Mouse (Mus musculus) MEL (cell line): ENCODE results near the gene Hpca. TPM values are rescaled to one million over a fixed set of nuclear protein-coding genes. Genes with fewer than 3 reads are reported as not detected.

ENCODE experiments used
- DNase-seq: peaks from one replicate; pipeline ENCODE4 v3.0.0; 2011; ENCODE audit warnings: low read depth, low spot score
- H3K27ac ChIP-seq: 2 replicates; pipeline ENCODE4 v1.5.1; 2012; ENCODE audit warnings: low read depth, mild to moderate bottlenecking, control low read depth, low read length, moderate library complexity; ENCODE audit not compliant: control insufficient read depth
- H3K27me3 ChIP-seq, 2 experiments: fragments of 150-350 bp in 1 of 2; sonication (generic) in 1 of 2; 2 replicates each; pipeline ENCODE4 v1.6.1; 2012; ENCODE audit warnings: low read length in 2 of 2, mild to moderate bottlenecking in 2 of 2, improper control_type of control experiment in 1 of 2, moderate library complexity in 1 of 2; ENCODE audit not compliant: insufficient read depth in 2 of 2, control insufficient read depth in 1 of 2
- H3K36me3 ChIP-seq, 2 experiments: 2 replicates each; pipeline ENCODE4 v1.6.1; 2012 to 2014; ENCODE audit warnings: low read length in 2 of 2, improper control_type of control experiment in 1 of 2, inconsistent platforms in 1 of 2, mild to moderate bottlenecking in 1 of 2; ENCODE audit not compliant: insufficient read depth in 2 of 2, control insufficient read depth in 1 of 2
- H3K4me1 ChIP-seq, 2 experiments: fragments of 150-350 bp in 1 of 2; sonication (generic) in 1 of 2; 2 replicates each; pipeline ENCODE4 v1.6.1; 2012; ENCODE audit warnings: low read length in 2 of 2, improper control_type of control experiment in 1 of 2, mild to moderate bottlenecking in 1 of 2; ENCODE audit not compliant: insufficient read depth in 2 of 2, control insufficient read depth in 1 of 2
- H3K4me3 ChIP-seq, 2 experiments: fragments of 150-350 bp in 1 of 2; sonication (generic) in 1 of 2; 2 replicates each; pipeline ENCODE4 v1.5.1; 2012; ENCODE audit warnings: low read depth in 2 of 2, low read length in 2 of 2, mild to moderate bottlenecking in 2 of 2, moderate library complexity in 2 of 2, control low read depth in 1 of 2, improper control_type of control experiment in 1 of 2; ENCODE audit not compliant: control insufficient read depth in 1 of 2, insufficient read depth in 1 of 2
- H3K79me2 ChIP-seq: 2 replicates; pipeline ENCODE4 v1.6.1; 2012; ENCODE audit warnings: mild to moderate bottlenecking, low read length, moderate library complexity; ENCODE audit not compliant: control insufficient read depth, poor library complexity, insufficient read depth
- H3K9ac ChIP-seq: 2 replicates; pipeline ENCODE4 v1.6.1; 2012; ENCODE audit warnings: low read depth, mild to moderate bottlenecking, control low read depth, low read length, moderate library complexity; ENCODE audit not compliant: control insufficient read depth, poor library complexity, severe bottlenecking
- H3K9me3 ChIP-seq: fragments of 150-350 bp; sonication (generic); replicated peaks from 2 replicates; pipeline ENCODE4 v1.6.1; 2012; ENCODE audit warnings: mild to moderate bottlenecking, low read length, improper control_type of control experiment, moderate library complexity; ENCODE audit not compliant: insufficient read depth
- CHD2 ChIP-seq: IDR thresholded peaks from 2 replicates; pipeline ENCODE4 v1.6.1; 2011; ENCODE audit warnings: low read length, improper control_type of control experiment
- CTCF ChIP-seq, 3 experiments: IDR thresholded peaks in 2 of 3; conservative IDR thresholded peaks in 1 of 3; 2 replicates each; pipeline ENCODE4 v1.5.1; 2011 to 2012; ENCODE audit warnings: low read length in 3 of 3, low read depth in 2 of 3, mild to moderate bottlenecking in 2 of 3, improper control_type of control experiment in 1 of 3, inconsistent platforms in 1 of 3, mixed read lengths in 1 of 3, moderate library complexity in 1 of 3; ENCODE audit not compliant: control insufficient read depth in 1 of 3, insufficient read depth in 1 of 3, poor library complexity in 1 of 3, severe bottlenecking in 1 of 3
- ELF1 ChIP-seq: IDR thresholded peaks from 2 replicates; pipeline ENCODE4 v1.6.1; 2014; ENCODE audit warnings: low read depth, mild to moderate bottlenecking, inconsistent platforms, low read length, improper control_type of control experiment, moderate library complexity
- ETS1 ChIP-seq: IDR thresholded peaks from 2 replicates; pipeline ENCODE4 v1.6.1; 2012; ENCODE audit warnings: low read depth, mild to moderate bottlenecking, inconsistent platforms, low read length, improper control_type of control experiment, moderate library complexity
- MAFK ChIP-seq: IDR thresholded peaks from 2 replicates; pipeline ENCODE4 v1.6.1; 2011; ENCODE audit warnings: low read depth, mild to moderate bottlenecking, low read length, improper control_type of control experiment, borderline replicate concordance
- MAZ ChIP-seq: IDR thresholded peaks from 2 replicates; pipeline ENCODE4 v1.6.1; 2012; ENCODE audit warnings: low read depth, mild to moderate bottlenecking, inconsistent platforms, low read length, improper control_type of control experiment
- MEF2A ChIP-seq: IDR thresholded peaks from 2 replicates; pipeline ENCODE4 v1.6.1; 2014; ENCODE audit warnings: low read depth, mild to moderate bottlenecking, inconsistent platforms, low read length, improper control_type of control experiment; ENCODE audit not compliant: poor library complexity, insufficient replicate concordance, severe bottlenecking; ENCODE audit errors: extremely low read depth
- MXI1 ChIP-seq: IDR thresholded peaks from 2 replicates; pipeline ENCODE4 v1.6.1; 2011; ENCODE audit warnings: mild to moderate bottlenecking, low read depth, low read length, improper control_type of control experiment
- MYB ChIP-seq: IDR thresholded peaks from 2 replicates; pipeline ENCODE4 v1.6.1; 2011; ENCODE audit warnings: mild to moderate bottlenecking, low read depth, low read length, improper control_type of control experiment
- NRF1 ChIP-seq: IDR thresholded peaks from 2 replicates; pipeline ENCODE4 v1.6.1; 2014; ENCODE audit warnings: low read depth, mild to moderate bottlenecking, inconsistent platforms, low read length, improper control_type of control experiment, moderate library complexity; ENCODE audit not compliant: poor library complexity, insufficient read depth, severe bottlenecking
- POLR2AphosphoS2 ChIP-seq: IDR thresholded peaks from 2 replicates; pipeline ENCODE4 v1.6.1; 2011; ENCODE audit warnings: low read length, improper control_type of control experiment
- RAD21 ChIP-seq: IDR thresholded peaks from 2 replicates; pipeline ENCODE4 v1.6.1; 2011; ENCODE audit warnings: mild to moderate bottlenecking, low read depth, low read length, improper control_type of control experiment
- SIN3A ChIP-seq: IDR thresholded peaks from 2 replicates; pipeline ENCODE4 v1.6.1; 2012; ENCODE audit warnings: low read length, improper control_type of control experiment, inconsistent platforms
- SMC3 ChIP-seq: IDR thresholded peaks from 2 replicates; pipeline ENCODE4 v1.6.1; 2011; ENCODE audit warnings: low read depth, low read length, improper control_type of control experiment
- TAL1 ChIP-seq: IDR thresholded peaks from 2 replicates; pipeline ENCODE4 v1.6.1; 2012; ENCODE audit warnings: mild to moderate bottlenecking, inconsistent platforms, low read length, moderate library complexity, mixed read lengths
- TBP ChIP-seq: IDR thresholded peaks from 2 replicates; pipeline ENCODE4 v1.8.0; 2011; ENCODE audit warnings: low read depth, low read length, improper control_type of control experiment
- TCF12 ChIP-seq: IDR thresholded peaks from 2 replicates; pipeline ENCODE4 v1.6.1; 2014; ENCODE audit warnings: low read depth, mild to moderate bottlenecking, inconsistent platforms, low read length, improper control_type of control experiment, moderate library complexity
- UBTF ChIP-seq: IDR thresholded peaks from 2 replicates; pipeline ENCODE4 v1.6.1; 2012; ENCODE audit warnings: low read depth, mild to moderate bottlenecking, inconsistent platforms, low read length, improper control_type of control experiment, moderate library complexity, borderline replicate concordance; ENCODE audit not compliant: insufficient read depth
- USF1 ChIP-seq: IDR thresholded peaks from 2 replicates; pipeline ENCODE4 v1.6.1; 2014; ENCODE audit warnings: low read depth, mild to moderate bottlenecking, inconsistent platforms, low read length, improper control_type of control experiment, moderate library complexity
- USF2 ChIP-seq, 2 experiments: IDR thresholded peaks; 2 replicates each; pipeline ENCODE4 v1.6.1; 2011 to 2012; ENCODE audit warnings: improper control_type of control experiment in 2 of 2, low read length in 2 of 2, borderline replicate concordance in 1 of 2, inconsistent platforms in 1 of 2, low read depth in 1 of 2, mild to moderate bottlenecking in 1 of 2; ENCODE audit not compliant: insufficient read depth in 1 of 2
- ZC3H11A ChIP-seq: IDR thresholded peaks from 2 replicates; pipeline ENCODE4 v1.6.1; 2012; ENCODE audit warnings: low read depth, mild to moderate bottlenecking, inconsistent platforms, low read length, improper control_type of control experiment
- ZMIZ1 ChIP-seq: IDR thresholded peaks from 2 replicates; pipeline ENCODE4 v1.6.1; 2012; ENCODE audit warnings: low read depth, mild to moderate bottlenecking, inconsistent platforms, low read length, improper control_type of control experiment, moderate library complexity
- polyA plus RNA-seq, 2 experiments: library from polyadenylated mRNA; stranded (reverse) in 1 of 2; unstranded in 1 of 2; fragments of >175 nt in 1 of 2; fragments of >200 nt in 1 of 2; gene quantifications; 2 replicates each; pipeline versions ENCODE4 v1.2.1 to v1.2.4; 2012; ENCODE audit warnings: low replicate concordance in 2 of 2, low read depth in 1 of 2; ENCODE audit not compliant: insufficient read length in 2 of 2, insufficient read depth in 1 of 2, missing spikeins in 1 of 2
- total RNA-seq: library from RNA; depleted of rRNA; stranded (reverse); fragments of 300-350 nt; gene quantifications from 2 replicates; pipeline ENCODE4 v1.2.3, GENCODE M21; 2012

The Hpca gene
- total and polyA plus RNA-seq, 3 experiments = 0.39 to 1.1 TPM; not detected in 1

- no peak for DNase-seq
- Histone ChIP-seq H3K36me3 (peaks cover 0 to 3% of the 10 kb centered on the region in 2 experiments; a peak in 1 of 4 replicates), H3K4me3 (no peak overlapping the region), H3K79me2 (no peaks in the 10 kb centered on the region; the same call in 1 of the 2 replicates), H3K4me1 (peaks cover 0 to 10% of the 10 kb centered on the region in 2 experiments; a peak in 2 of 4 replicates), H3K27ac (no peak overlapping the region), H3K9ac (no peak overlapping the region), H3K9me3 (no peaks in the 10 kb centered on the region), H3K27me3 (0 out of 4 replicates have a peak, but pooled peaks cover 0 to 1% of the 10 kb centered on the region in 2 experiments)
- no peak for TF ChIP-seq MAZ
- no peak for TF ChIP-seq USF2 (IDR thresholded peaks at IDR 0.05; ENCODE audit: borderline replicate concordance in 1 of 2, insufficient read depth in 1 of 2, low read depth in 1 of 2, low read length in 2 of 2)
- no peak for TF ChIP-seq MYB
- TF ChIP-seq TAL1 = no peak
- no peak for TF ChIP-seq NRF1
- TF ChIP-seq POLR2AphosphoS2 = no peak
- no peak for TF ChIP-seq TCF12
- TF ChIP-seq MEF2A = no peak
- TF ChIP-seq ETS1 = no peak
- no peak for TF ChIP-seq UBTF
- TF ChIP-seq USF1 = no peak
- TF ChIP-seq ELF1 = no peak
- no peak for TF ChIP-seq MAFK
- no peak for TF ChIP-seq CHD2
Observed at GRCm38 (mm10) chr4:129122107-129122506, 271 bp upstream of the Hpca start.

DNA sequence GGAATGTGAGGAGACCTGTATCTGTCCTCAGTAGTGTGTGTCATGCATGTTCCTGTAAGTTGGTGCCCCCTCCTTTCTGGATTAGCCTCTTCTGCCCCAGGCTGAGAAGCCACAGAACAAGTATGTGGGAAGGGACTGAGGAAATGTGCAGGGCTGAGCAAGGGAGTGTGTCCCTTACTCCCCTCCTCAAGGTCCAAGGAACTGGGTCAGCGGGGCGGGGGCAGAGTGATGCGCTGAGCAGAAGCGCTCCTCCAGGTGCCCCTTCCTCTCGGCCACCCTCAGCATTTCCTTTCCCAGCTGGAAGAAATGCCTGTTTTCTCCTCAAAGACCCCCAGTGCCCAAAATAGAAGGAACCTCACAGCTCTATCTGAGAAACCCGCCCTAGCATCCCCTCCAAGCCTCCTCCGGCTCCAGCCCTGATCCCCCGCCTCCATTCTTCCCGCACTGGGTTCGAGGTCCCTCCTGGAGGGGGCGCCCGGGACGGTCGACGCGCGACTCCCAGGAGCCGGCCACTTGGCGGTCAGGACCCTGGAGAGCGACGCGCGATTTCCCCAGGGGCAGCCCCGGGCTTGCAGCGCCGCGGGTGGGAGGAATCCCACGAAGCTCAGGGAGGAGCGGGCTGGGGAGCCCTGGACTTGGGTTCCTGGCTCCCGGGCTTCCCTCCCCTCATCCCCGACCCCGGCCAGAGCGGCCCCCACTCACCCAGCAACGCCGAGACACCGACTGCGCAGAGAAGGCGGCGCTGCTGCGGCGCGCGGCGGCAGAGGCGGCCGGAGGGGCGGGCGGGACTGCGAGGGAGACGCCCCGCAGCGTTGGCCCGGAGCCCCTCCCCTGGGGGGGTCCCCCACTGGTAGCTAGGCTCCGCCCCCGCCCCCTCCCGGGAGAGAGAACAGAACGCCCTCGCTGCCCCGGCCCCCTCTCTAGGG, 1.1 kb downstream of the Hpca start:
- H3K27me3 ChIP-seq = 0 out of 4 replicates have a peak, but pooled peaks cover 0 to 1% of the 10 kb centered on the region in 2 experiments
- peaks cover 0 to 3% of the 10 kb centered on the region in 2 experiments; a peak in 1 of 4 replicates for H3K36me3 ChIP-seq
- H3K4me1 ChIP-seq = peaks cover 0 to 6% of the 10 kb centered on the region in 2 experiments; a peak in 2 of 4 replicates
- DNase-seq = peak; percentile 67
- no peak overlapping the region for H3K9ac ChIP-seq
- H3K4me3 ChIP-seq = no peak overlapping the region
- TF ChIP-seq CTCF (IDR thresholded peaks at IDR 0.05 in 2 of 3, conservative IDR thresholded peaks at IDR 0.05 in 1 of 3; ENCODE audit: control insufficient read depth in 1 of 3, insufficient read depth in 1 of 3, low read depth in 2 of 3, low read length in 3 of 3, poor library complexity in 1 of 3, severe bottlenecking in 1 of 3) (peak in 2 of 3 experiments; percentile 50 to 57; a peak in 4 of 6 replicates), SIN3A (peak; percentile 71), MAZ (peak; percentile 59; the same call in 1 of the 2 replicates), SMC3 (peak; percentile 43), MXI1 (peak; percentile 64), TBP (no peak), USF2 (IDR thresholded peaks at IDR 0.05; ENCODE audit: borderline replicate concordance in 1 of 2, insufficient read depth in 1 of 2, low read depth in 1 of 2, low read length in 2 of 2) (no peak), ZC3H11A (peak; percentile 22; the same call in 1 of the 2 replicates), RAD21 (peak; percentile 10), ZMIZ1 (no peak)
- H3K79me2 ChIP-seq = no peaks in the 10 kb centered on the region
- no peak overlapping the region for H3K27ac ChIP-seq
- no peaks in the 10 kb centered on the region for H3K9me3 ChIP-seq
